Mouse (Mus musculus) kidney, adult 8-10 months (tissue): Measurements from ENCODE around the gene Gm49510.

Experiments used
- DNase-seq, 2 experiments: peaks; one replicate each; pipeline ENCODE4 v3.0.0; 2022

Gene Gm49510

GRCm38 (mm10) chr15:78948152-78948725 lies 48.8 kb downstream of the Gm49510 start:
- no peak for DNase-seq

DNA sequence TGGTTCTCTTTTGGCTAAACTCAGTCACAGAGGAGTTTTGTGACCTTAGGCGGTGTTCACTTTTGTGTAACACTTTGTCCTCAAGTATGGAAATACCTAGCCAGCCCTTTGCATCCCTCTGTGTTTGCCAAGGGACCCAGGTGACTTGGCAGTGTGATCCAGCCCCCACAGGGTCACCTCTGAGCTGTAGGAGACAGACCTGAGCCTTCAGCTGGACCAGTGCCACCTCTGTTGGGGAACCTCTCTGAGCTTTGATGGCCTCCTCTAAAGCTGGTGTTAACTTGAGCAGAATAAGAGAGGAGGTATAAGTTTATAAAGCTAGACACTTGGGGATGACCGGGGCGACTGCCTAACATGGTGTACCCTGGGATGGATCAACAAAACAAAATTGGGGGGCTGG lies 49.4 kb downstream of the Gm49510 start:
- no peak for DNase-seq

DNA sequence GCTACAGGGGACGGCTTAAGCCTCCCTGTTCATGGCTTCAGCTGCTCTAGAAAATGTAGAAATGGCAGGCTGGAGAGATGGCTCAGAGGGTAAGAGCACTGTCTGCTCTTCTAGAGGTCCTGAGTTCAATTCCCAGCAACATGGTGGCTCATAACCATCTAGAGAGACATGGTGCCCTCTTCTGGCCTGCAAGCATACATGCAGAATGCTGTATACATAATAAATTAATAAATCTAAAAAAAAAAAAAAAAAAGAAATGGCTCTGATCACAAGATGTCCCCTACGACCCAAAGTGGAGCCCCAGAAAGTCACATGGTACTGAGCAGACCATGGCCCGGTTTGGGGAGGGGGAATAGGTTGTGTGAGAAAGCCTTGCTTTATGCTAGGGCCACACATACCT lies 56.2 kb downstream of the Gm49510 start:
- no peak for DNase-seq

DNA sequence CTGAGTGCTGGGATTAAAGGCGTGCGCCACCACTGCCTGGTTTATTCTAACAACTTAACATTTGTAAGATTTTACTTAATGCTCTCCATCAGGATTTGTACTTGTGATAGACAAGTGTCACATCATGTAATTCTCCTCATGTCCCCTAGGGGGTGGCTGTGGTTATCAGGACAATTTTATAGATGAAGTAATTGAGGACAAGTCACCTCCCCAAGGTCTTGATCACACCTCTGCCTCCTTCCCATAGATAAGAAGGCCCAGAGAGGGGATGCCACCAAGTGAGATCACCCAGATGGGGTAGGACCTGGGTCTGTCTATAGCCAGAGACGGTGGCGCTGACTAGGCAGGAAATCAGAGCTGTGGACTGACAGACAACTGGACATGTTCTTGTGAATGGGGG lies 56.9 kb downstream of the Gm49510 start:
- no peak for DNase-seq

GRCm38 (mm10) chr15:78957021-78957420 lies 57.6 kb downstream of the Gm49510 start:
- DNase-seq: no peak

DNA sequence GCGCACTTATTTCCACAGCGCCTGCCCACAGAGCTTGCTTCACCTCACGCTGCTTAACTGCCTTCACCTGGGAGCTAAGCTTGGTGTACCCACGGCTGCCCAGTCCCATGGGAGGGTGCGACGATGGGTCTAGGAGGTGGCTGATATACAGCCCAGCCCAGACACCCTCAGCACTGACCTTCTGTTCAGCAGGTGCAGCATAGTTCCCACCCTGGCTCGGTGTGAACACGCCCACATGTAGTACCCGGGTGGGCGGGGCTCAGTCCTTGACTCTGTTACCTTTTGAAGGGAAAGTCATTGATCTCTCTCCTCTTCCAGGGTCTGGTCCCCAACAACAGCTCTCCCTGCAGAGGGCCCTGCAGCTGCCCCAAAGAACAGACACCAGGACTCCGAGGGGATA lies 60.1 kb downstream of the Gm49510 start:
- no peak for DNase-seq

DNA sequence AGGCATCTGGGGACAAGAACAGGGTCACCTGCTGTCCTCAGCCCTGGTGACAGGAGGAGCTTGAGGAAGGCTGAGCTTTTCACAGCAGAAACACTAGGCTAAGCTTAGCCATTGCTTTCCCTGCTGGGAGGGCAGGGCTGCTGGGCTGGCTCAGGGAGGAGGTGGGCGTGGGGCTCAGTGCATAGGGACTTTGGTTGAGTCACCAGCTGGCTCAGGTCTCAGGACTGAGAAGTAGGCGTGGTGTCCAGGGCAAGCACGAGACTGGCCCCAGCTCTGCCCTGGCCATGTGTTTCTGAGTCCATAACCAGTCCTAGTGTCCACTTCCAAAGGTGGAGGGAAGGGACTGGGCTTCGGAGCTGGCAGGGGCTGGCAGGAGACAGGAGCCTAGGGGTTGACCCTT lies 60.6 kb downstream of the Gm49510 start:
- DNase-seq: no peak

- DNase-seq: peak; percentile 46 to 68
Measured at GRCm38 (mm10) chr15:78962885-78963284, 63.4 kb downstream of the Gm49510 start.
